Mouse (Mus musculus) hindbrain, embryonic 15.5 days (tissue): ENCODE measurements around the gene Slc31a1. TPM values are rescaled to one million over a fixed set of nuclear protein-coding genes. Genes with fewer than 3 reads are reported as not detected.

Source experiments
- ATAC-seq: fragments of 200-750 bp; cut with Nextera tagmentation; 2 replicates; pipeline ENCODE4 v1.8.0; 2017; ENCODE audit warnings: low read depth, moderate number of reproducible peaks, moderate TSS enrichment; ENCODE audit not compliant: low FRiP score
- H3K27ac ChIP-seq: fragments of 300-500 bp; sonication (generic); replicated peaks from 2 replicates; pipeline ENCODE4 v1.5.1; 2015; ENCODE audit warnings: mild to moderate bottlenecking, inconsistent platforms
- H3K27me3 ChIP-seq: fragments of 300-500 bp; sonication (generic); 2 replicates; pipeline ENCODE4 v1.6.1; 2015; ENCODE audit warnings: control low read depth, inconsistent platforms
- H3K36me3 ChIP-seq: fragments of 300-500 bp; sonication (generic); 2 replicates; pipeline ENCODE4 v1.6.1; 2015; ENCODE audit warnings: control low read depth, inconsistent platforms
- H3K4me1 ChIP-seq: fragments of 300-500 bp; sonication (generic); replicated peaks from 2 replicates; pipeline ENCODE4 v1.6.1; 2015; ENCODE audit warnings: control low read depth, inconsistent platforms
- H3K4me2 ChIP-seq: fragments of 300-500 bp; sonication (generic); 2 replicates; pipeline ENCODE4 v1.6.1; 2015; ENCODE audit warnings: moderate library complexity, mild to moderate bottlenecking, inconsistent platforms
- H3K4me3 ChIP-seq: fragments of 300-500 bp; sonication (generic); 2 replicates; pipeline ENCODE4 v1.5.1; 2015; ENCODE audit warnings: mild to moderate bottlenecking, inconsistent platforms
- H3K9ac ChIP-seq: fragments of 300-500 bp; sonication (generic); 2 replicates; pipeline ENCODE4 v1.6.1; 2015; ENCODE audit warnings: inconsistent platforms
- H3K9me3 ChIP-seq: fragments of 300-500 bp; sonication (generic); 2 replicates; pipeline ENCODE4 v1.6.1; 2016; ENCODE audit warnings: control low read depth, inconsistent platforms
- WGBS: fragments of 180-500 bp; shearing (Covaris S2); methylation state at CpG from one replicate; pipeline ENCODE4 v1.1.7; 2015; 5-methylcytosine and 5-hydroxymethylcytosine counted together
- polyA plus RNA-seq: library from polyadenylated mRNA; unstranded; fragments of >200 nt; fragmentation: Nextera tagmentation; extraction: Ambion mirVana; gene quantifications from 2 replicates; pipeline ENCODE4 v1.2.1, GENCODE M21; 2015

The Slc31a1 gene
- polyA plus RNA-seq, 1 experiment from 2014 or later, result 46.2 TPM

DNA sequence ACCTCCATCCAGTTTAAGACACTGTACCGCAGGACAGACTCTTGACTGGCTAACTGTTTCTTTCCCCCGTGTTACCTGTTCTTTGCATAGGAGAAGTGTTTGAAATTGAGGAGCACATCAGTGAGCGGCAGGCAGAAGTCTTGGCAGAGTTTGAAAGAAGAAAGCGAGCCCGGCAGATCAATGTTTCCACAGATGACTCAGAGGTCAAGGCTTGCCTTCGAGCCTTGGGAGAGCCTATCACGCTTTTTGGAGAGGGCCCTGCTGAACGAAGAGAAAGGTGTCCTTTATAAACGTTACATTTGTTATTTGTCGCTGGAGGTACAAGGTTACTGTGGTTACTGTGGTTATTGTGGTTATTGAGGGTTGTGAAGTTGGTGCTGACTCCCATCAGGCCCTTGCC lies 51.1 kb downstream of the Slc31a1 start:
- Histone ChIP-seq H3K4me3 (no peak overlapping the region), H3K9me3 (no peaks in the 10 kb centered on the region), H3K27me3 (no peaks in the 10 kb centered on the region), H3K9ac (no peak overlapping the region), H3K36me3 (peaks cover 41% of the 10 kb centered on the region), H3K4me1 (peaks cover 22% of the 10 kb centered on the region), H3K27ac (no peak overlapping the region), H3K4me2 (no peak overlapping the region)
- ATAC-seq, result no peak
- WGBS, result 97% methylated on average over 10 of the region's 10 CpGs

DNA sequence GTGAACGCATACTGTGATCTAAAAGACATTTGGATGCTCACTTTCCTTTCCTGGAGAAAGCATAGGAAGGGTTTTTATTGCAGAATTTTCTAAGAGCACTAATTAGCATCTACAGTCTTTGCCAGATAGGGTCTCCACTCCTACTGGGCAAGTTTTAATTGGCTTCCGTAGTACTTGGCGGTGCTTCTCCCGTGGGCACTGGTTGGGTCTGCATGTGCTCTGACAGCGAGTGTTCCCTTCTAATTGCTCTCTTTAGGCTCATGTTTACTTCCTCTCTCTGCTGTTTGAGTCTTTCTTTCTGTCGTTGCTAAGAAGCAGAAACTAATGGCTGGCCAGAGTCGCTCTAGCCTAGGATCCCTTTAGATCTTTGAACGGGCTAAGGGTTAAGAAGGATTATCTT lies 57.9 kb downstream of the Slc31a1 start:
- WGBS, result 87% methylated on average over 8 of the region's 8 CpGs

GRCm38 (mm10) chr4:62419091-62419490 lies 58.6 kb downstream of the Slc31a1 start:
- Histone ChIP-seq H3K4me1 (no peaks in the 10 kb centered on the region), H3K27ac (no peak overlapping the region), H3K9me3 (no peaks in the 10 kb centered on the region), H3K36me3 (peaks cover 97% of the 10 kb centered on the region), H3K27me3 (no peaks in the 10 kb centered on the region), H3K4me3 (no peak overlapping the region), H3K9ac (no peak overlapping the region), H3K4me2 (no peak overlapping the region)
- ATAC-seq, result no peak
- 95% methylated on average over 6 of the region's 6 CpGs for WGBS

More for the DNA sequence above, 57.9 kb downstream of the Slc31a1 start:
- H3K27ac ChIP-seq, result no peak overlapping the region
- no peak overlapping the region for H3K4me3 ChIP-seq
- H3K36me3 ChIP-seq, result peaks cover 94% of the 10 kb centered on the region
- H3K27me3 ChIP-seq, result no peaks in the 10 kb centered on the region
- no peak overlapping the region for H3K4me2 ChIP-seq
- no peaks in the 10 kb centered on the region for H3K4me1 ChIP-seq
- ATAC-seq, result no peak
- H3K9me3 ChIP-seq, result no peaks in the 10 kb centered on the region
- no peak overlapping the region for H3K9ac ChIP-seq

- Histone ChIP-seq H3K9me3 (no peaks in the 10 kb centered on the region), H3K4me1 (no peaks in the 10 kb centered on the region), H3K9ac (no peak overlapping the region), H3K4me2 (no peak overlapping the region), H3K27me3 (no peaks in the 10 kb centered on the region), H3K27ac (no peak overlapping the region), H3K4me3 (no peak overlapping the region), H3K36me3 (peaks cover 50% of the 10 kb centered on the region)
- WGBS, result 92% methylated on average over 4 of the region's 4 CpGs
- ATAC-seq, result no peak
These were observed 65.4 kb downstream of the Slc31a1 start for GRCm38 (mm10) chr4:62425891-62426290.

DNA sequence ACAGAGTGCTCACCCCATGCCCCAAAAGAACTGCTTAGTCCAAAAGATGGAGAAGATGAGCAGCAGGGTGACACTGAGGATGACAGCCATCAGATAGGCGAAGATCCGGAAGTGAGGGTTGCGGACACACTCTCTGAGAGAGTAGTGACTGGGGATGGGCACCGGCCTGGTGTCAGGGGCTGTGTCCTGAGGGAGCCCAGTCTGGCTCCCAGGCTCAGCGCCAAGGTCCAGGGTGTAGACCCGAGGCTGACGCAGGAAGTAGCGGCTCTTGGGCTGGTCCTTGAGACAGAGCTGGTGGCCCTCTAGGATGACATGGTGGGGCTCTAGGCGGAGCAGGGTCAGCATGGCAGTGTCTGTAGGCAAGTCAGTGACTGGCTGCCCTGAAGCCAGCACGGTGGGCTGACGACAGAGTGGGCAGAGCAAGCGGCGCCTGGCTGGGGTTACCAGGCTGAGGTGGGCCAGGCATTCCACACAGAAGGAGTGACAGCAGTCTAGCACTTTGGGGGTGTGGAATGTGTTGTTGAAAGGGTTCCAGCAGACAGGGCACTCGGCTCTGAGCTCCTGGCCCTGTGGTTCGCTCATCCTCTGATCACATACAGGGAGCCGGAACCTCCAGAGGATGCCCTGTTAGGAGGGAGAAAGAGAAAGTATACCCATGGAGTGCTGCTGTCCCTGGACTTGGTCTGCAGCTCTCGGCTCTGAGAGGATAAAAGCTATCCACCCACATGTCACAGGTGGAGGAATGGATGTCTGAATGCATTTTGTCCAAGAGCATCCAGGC lies 67.6 kb downstream of the Slc31a1 start:
- no peaks in the 10 kb centered on the region for H3K4me1 ChIP-seq
- H3K27ac ChIP-seq, result no peak overlapping the region
- no peak overlapping the region for H3K4me2 ChIP-seq
- no peaks in the 10 kb centered on the region for H3K27me3 ChIP-seq
- ATAC-seq, result no peak
- H3K9ac ChIP-seq, result no peak overlapping the region
- no peaks in the 10 kb centered on the region for H3K9me3 ChIP-seq
- no peak overlapping the region for H3K4me3 ChIP-seq
- WGBS, result 82% methylated on average over 17 of the region's 17 CpGs
- H3K36me3 ChIP-seq, result peaks cover 27% of the 10 kb centered on the region

- no peaks in the 10 kb centered on the region for H3K27me3 ChIP-seq
- H3K36me3 ChIP-seq, result peaks cover 15% of the 10 kb centered on the region; the same call in 1 of the 2 replicates
- H3K9me3 ChIP-seq, result no peaks in the 10 kb centered on the region
- no peak overlapping the region for H3K9ac ChIP-seq
- WGBS, result 91% methylated on average over 9 of the region's 9 CpGs
- H3K27ac ChIP-seq, result no peak overlapping the region
- no peak overlapping the region for H3K4me2 ChIP-seq
- no peak for ATAC-seq
- no peak overlapping the region for H3K4me3 ChIP-seq
- H3K4me1 ChIP-seq, result no peaks in the 10 kb centered on the region
These were observed 69.1 kb downstream of the Slc31a1 start for GRCm38 (mm10) chr4:62429616-62430015.

GRCm38 (mm10) chr4:62430678-62431077 lies 70.2 kb downstream of the Slc31a1 start:
- Histone ChIP-seq H3K36me3 (0 out of 2 replicates have a peak, but pooled peaks cover 5% of the 10 kb centered on the region), H3K4me1 (no peaks in the 10 kb centered on the region), H3K27me3 (no peaks in the 10 kb centered on the region), H3K9ac (no peak overlapping the region), H3K4me3 (no peak overlapping the region), H3K4me2 (no peak overlapping the region), H3K27ac (no peak overlapping the region), H3K9me3 (no peaks in the 10 kb centered on the region)
- no peak for ATAC-seq

DNA sequence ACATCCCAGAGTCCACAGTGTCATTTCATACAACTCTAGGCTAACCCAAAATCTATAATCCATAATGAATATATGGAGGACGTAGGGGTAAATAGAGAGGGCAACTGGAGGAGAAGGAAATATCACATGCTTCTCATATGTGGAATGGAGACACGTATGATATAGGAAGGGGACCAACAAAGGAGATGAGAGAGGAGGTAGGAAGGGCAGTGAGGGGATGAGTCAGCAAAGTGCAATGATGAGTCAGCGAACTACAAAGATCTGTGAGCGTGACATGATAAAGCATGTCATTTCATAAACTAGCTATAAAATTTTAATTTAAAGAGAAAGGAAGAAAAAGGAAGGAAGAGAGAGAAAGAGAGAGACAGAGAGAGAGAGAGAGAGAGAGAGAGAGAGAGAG lies 71.0 kb downstream of the Slc31a1 start:
- Histone ChIP-seq H3K9ac (no peak overlapping the region), H3K36me3 (no peaks in the 10 kb centered on the region), H3K4me3 (no peak overlapping the region), H3K27me3 (no peaks in the 10 kb centered on the region), H3K9me3 (no peaks in the 10 kb centered on the region), H3K4me1 (no peaks in the 10 kb centered on the region), H3K27ac (no peak overlapping the region), H3K4me2 (no peak overlapping the region)
- 88% methylated on average over 4 of the region's 4 CpGs for WGBS
- ATAC-seq, result no peak

- WGBS, result 80% methylated on average over 7 of the region's 7 CpGs
- Histone ChIP-seq H3K36me3 (no peaks in the 10 kb centered on the region), H3K9ac (no peak overlapping the region), H3K4me1 (no peaks in the 10 kb centered on the region), H3K27me3 (no peaks in the 10 kb centered on the region), H3K4me2 (no peak overlapping the region), H3K27ac (no peak overlapping the region), H3K4me3 (no peak overlapping the region), H3K9me3 (no peaks in the 10 kb centered on the region)
- no peak for ATAC-seq
These were observed 73.7 kb downstream of the Slc31a1 start for GRCm38 (mm10) chr4:62433939-62434870.

DNA sequence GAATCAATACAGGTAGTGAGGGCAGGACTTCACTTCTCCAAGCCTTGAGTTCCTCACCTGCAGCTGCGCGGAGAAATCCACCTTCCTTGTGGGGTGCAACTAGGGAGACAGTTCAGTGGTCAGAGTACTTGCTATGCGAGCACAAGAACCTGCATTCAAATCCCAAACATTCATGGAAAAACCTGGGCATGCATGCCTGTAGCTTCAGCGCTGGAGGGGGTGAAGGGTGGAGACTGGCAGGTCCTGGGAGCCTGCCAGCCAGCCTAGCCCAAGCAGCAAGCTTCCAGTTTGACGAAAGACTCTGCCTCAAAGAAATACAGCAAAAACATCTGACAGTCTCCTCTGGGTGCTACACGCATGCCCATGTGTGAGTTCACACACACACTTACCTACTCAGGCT lies 74.6 kb downstream of the Slc31a1 start, which contains the start of gene Rnf183:
Rnf183 (minus strand) TSS at position 172 of the 400 bp plus-strand sequence.
- ATAC-seq, result no peak
- Histone ChIP-seq H3K4me2 (no peak within 1 kb of the TSS), H3K4me1 (no peaks in the 10 kb centered on the region), H3K36me3 (no peaks in the 10 kb centered on the region), H3K27me3 (no peaks in the 10 kb centered on the region), H3K4me3 (no peak within 1 kb of the TSS), H3K27ac (no peak within 1 kb of the TSS), H3K9ac (no peak within 1 kb of the TSS), H3K9me3 (no peaks in the 10 kb centered on the region)
- WGBS, result 86% methylated on average over 6 of the region's 6 CpGs

DNA sequence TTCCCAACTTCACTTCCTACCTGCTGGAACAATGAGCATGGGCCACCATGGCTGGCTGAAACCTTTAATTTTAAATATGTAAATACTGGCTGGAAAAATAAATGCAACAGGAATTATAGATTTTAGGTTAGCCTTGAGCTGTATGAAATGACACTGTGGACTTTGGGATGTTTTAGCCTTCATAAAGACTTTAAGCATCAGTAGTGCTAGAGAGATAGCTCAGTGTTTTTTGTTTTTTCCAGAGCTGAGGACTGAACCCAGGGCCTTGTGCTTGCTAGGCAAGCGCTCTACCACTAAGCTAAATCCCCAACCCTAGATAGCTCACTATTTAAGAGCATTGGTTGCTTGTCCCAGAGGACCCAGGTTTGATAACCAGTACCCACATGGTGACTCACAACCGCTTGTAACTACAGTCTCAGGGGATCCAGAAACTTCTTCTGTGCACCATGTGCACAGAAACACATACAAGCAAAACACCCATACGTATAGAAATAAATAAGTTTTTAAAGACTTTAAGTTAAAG lies 76.8 kb downstream of the Slc31a1 start:
- no peaks in the 10 kb centered on the region for H3K4me1 ChIP-seq
- no peaks in the 10 kb centered on the region for H3K36me3 ChIP-seq
- no peak for ATAC-seq
- H3K4me2 ChIP-seq, result no peak overlapping the region
- H3K27ac ChIP-seq, result no peak overlapping the region
- no peak overlapping the region for H3K9ac ChIP-seq
- no peaks in the 10 kb centered on the region for H3K9me3 ChIP-seq
- WGBS, result 92% methylated on average over 3 of the region's 3 CpGs
- H3K4me3 ChIP-seq, result no peak overlapping the region
- no peaks in the 10 kb centered on the region for H3K27me3 ChIP-seq

DNA sequence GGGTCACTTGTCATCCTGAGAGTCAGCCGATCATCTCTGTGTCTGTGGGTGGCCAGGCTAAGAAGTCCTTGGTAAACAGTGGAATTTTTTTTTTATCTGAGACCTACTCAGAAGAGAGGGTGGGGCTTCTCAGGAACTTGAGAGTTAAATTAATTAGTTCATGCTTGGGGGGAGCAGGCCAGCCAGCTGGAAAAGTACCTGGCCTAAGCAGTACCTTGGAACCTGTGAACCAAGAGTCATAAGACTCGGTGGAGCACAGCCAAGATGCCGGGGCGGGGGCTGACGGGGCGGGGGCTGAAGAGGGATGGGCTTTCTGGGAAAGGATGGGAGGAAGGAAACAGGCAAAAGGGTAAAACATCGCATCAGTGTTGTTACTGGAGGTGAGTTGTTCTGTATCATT lies 77.3 kb downstream of the Slc31a1 start:
- Histone ChIP-seq H3K9me3 (no peaks in the 10 kb centered on the region), H3K4me2 (no peak overlapping the region), H3K27ac (no peak overlapping the region), H3K9ac (no peak overlapping the region), H3K27me3 (no peaks in the 10 kb centered on the region), H3K36me3 (no peaks in the 10 kb centered on the region), H3K4me3 (no peak overlapping the region), H3K4me1 (no peaks in the 10 kb centered on the region)
- no peak for ATAC-seq
- WGBS, result 85% methylated on average over 7 of the region's 7 CpGs
